Mouse (Mus musculus): ENCODE results near the gene Toporsl.

The Toporsl gene

DNA sequence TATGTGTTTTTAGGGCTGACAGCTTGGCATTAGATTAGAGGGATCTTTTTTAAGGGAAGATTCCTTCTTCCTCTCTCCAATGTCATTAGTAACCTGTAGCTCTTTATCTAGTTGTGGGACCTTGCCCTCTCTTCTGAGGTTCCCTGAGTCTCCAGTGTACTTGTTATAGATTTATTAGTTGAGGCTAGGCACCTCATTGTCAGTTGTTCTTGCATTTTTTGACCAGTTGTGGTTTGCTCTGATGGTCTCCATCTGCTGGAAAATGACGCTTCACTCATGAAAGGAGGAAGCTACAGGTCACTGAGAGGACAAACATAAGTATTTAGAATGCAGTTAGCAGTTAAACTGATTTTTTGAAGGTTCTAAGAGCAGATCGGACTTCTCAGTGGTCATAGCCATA, at the start of gene Toporsl:
Toporsl (plus strand) TSS at position 348 of the 400 bp plus-strand sequence.
- DNase-seq = no peak

DNA sequence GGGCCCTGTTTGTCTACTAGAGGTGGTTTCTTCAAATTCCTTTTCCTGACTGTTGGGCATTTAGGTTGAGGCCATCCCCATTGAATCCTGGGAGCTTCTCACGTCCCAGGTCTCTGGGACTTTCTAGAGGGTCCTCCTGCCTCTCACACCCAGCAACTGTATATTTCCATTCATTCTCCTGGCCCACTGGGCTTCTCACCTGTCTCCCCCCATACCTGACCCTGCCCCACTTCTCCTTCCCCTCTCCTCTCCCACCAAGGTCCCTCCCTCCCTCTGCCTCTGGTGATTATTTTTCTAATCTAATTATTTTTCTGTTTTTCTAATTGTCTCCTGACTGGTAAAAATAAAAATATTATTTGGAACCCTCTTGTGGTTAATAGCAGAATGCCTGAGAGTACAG, 38.4 kb upstream of the Toporsl start:
- no peak for DNase-seq

DNA sequence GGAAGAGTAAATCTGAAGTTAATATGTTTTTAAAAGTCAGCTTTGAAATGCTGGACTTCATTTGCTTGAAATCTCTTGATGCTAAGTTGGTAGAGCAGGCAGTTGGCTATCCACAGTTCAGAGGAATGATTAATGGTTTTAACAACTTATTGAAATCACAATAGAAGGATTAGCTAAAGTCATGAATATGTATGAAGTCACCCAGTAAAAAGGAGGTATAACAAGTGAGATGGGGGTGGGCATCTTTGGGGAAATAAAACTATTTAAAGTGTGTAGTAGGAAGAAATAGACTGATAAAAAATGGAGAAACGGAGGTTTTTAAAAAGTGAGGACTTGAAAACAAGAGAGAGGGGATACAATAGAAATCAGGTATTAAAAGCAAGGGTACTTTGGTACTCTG, 38.0 kb upstream of the Toporsl start:
- no peak for DNase-seq

- no peak for DNase-seq
Observed at GRCm38 (mm10) chr4:52563859-52564258, 32.2 kb upstream of the Toporsl start.

DNA sequence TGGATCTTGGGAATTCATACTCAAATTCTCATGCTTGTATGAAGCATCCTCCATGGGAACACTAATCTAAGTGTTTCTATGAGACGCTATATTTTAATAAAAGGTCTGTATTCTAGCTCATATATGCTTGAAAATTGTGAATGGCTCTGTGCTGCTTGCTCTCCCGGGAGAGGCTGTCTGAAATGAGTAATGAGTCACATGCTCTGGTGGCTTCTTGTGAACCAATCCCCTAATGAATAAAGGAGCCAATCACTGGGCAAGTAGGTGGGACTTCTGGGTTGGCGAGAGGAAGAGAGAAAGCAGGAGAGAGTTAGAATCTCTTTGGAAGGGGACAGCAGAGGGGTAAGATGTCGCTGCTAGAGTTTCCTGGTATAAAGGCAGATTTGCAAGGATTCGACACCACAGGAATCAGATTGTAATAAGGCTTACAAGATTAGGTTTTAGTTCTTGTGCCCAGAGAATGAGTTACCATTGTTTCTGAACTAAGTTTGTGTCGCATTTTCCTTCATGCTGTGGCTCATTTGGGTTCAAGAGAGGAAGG, 9.8 kb upstream of the Toporsl start:
- DNase-seq = no peak

- no peak for DNase-seq
Observed at GRCm38 (mm10) chr4:52593821-52594356, 2.2 kb upstream of the Toporsl start.

- DNase-seq = no peak
Observed at GRCm38 (mm10) chr4:52594632-52595031, 1.4 kb upstream of the Toporsl start.

DNA sequence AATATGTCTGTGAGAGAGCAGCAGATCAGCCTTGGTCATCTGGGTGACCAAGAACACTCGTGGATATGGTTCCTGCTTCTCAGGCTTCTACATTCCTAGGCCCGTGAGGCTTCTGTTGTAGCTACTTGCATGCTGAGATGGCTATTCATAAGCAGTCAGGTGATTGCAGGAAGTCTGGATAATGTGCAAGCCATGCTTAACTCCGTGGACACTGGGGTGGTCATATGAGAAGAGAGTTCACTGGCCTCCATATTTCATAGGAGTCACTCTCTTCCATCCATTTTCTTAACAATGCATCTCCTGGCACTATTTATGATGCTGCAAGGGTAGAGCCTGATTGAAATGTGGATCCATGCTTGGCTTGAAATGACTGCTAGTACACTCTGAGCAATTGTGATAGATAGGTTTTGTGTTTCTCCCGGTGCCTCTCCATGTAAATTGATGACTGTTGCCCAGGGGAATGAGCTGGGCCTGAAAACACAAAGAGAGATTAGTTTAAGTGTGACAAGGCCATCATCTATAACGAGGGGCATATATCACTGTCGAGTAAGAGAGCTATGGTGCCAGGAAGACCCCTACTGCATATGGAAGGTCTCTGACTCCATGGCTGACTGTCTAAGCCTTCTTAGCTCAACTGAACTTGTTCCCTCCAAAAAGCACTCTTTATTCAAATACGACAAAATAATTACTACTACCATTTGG, 2.3 kb downstream of the Toporsl start:
- DNase-seq = no peak

- DNase-seq = no peak
Observed at GRCm38 (mm10) chr4:52606923-52607322, 10.8 kb downstream of the Toporsl start.

DNA sequence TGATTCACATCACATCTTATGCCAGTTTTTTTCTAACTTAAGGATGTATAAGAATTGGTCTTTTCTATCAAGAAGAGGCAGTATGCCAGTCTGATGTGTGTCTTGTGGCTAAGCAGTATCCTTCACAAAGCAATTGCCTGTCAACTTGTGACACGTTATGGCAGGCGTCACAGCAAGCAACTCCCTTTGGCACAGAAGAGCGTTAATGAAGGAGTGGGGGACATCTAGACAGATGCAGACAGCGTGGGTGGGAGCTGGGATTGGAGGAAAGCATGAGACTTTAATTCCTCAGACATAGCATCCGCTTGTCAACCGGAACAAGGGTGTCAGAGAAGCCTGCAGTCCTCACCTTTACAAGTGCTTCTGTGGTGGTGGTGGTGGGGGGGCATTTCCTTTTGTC, 38.9 kb downstream of the Toporsl start:
- no peak for DNase-seq

- no peak for DNase-seq
Observed at GRCm38 (mm10) chr4:52647791-52648190, 51.7 kb downstream of the Toporsl start.

GRCm38 (mm10) chr4:52659701-52660100, 63.6 kb downstream of the Toporsl start:
- DNase-seq = no peak

- DNase-seq = no peak
Observed at GRCm38 (mm10) chr4:52660701-52661117, 64.6 kb downstream of the Toporsl start.

GRCm38 (mm10) chr4:52661311-52661710, 65.2 kb downstream of the Toporsl start:
- no peak for DNase-seq

All from cerebellum, postnatal 36 days (tissue).